Mouse (Mus musculus): ENCODE results near the gene Ptch1.

- TF ChIP-seq CTCF (IDR thresholded peaks at IDR 0.05; ENCODE audit: borderline replicate concordance, insufficient read depth, low read depth, low read length) (no peak), POLR2A (IDR thresholded peaks at IDR 0.05; ENCODE audit: borderline replicate concordance, insufficient read depth, low read length) (no peak)
Observed at GRCm38 (mm10) chr13:63540584-63540983, 32.8 kb downstream of the Ptch1 start.
